Mouse (Mus musculus): ENCODE results near the gene Pde11a.
A peak's percentile ranks its signal among the peaks of the same experiment; 100 is the strongest.

The Pde11a gene

DNA sequence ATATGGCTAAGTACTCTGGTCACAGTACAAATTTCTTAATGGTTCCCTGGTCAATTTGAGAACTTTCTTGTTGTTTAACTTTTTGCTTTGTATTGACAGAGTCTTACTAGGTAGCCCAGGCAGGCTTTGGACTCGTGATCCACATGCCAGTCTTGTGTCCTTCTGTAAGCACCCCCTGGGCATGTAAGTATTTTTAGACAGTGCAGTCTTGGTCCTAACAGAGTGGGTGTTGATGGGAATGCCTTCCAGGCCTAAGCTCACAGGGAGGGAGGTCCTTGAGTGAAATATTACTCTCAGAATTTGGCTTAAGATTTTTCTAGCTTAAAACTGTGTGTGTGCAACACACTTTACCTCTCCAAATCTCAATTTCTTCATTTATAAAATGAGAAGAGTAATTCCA is 153.4 kb downstream of the Pde11a start:
- no peak for DNase-seq (ENCODE audit: extremely low read depth, low read depth)

DNA sequence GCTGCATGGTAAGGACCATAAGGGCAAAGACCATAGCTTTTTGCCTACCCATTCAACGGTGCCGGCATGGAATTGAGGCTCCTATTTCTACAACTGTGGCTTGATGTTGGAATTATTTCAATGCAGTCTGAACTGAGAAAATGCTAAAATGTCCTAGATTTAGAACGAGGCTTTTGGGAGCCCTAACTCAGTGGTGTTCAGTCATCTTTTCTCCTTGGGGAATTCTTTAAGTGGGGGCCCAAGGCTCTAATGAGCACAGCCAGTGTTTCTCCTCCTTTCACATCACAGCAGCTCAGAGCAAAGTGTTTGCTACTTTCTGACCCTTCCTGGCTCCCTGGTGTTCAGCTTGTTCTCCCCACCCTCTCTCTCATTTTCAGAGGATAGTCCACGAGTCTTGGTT is 175.8 kb downstream of the Pde11a start:
- DNase-seq (ENCODE audit: extremely low read depth, low read depth): no peak

DNA sequence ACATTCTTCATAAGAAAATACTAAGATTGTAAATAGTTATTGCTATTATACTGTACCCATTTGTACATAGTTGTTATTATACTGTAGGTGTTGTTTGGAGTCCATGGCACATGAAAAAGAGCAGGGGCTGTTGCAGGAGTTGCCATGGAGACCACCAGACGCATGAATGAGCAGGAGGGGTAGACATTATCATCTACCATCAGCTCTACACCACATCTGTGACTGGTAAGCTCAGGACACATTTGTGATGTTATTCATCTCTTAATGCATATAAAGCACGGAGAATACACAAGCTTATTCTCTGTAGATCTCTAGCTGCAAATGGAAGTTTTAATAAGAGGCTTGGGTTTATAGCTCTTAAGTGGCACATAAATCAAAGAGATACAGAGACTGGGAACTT is 179.6 kb downstream of the Pde11a start:
- no peak for DNase-seq (ENCODE audit: extremely low read depth, low read depth)

DNA sequence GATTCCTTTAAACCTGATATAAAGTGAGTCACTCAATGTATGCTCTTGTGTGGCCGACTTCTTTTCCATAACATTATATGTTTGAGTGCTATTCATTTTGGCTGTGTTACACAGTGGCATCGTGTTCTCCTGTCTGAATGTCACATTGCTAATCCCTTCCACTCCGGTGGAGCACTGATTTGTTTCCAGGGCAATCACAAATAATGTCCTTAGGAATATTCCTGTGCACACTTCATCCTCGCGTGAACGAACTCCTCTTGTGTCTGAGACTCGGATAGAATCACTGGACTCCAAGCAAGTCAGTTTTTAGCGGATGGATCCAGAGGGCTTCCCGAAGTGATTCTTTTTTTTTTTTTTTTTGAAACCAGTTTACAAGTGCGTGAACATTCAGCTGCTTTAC is 197.4 kb downstream of the Pde11a start:
- DNase-seq (ENCODE audit: extremely low read depth, low read depth): no peak

DNA sequence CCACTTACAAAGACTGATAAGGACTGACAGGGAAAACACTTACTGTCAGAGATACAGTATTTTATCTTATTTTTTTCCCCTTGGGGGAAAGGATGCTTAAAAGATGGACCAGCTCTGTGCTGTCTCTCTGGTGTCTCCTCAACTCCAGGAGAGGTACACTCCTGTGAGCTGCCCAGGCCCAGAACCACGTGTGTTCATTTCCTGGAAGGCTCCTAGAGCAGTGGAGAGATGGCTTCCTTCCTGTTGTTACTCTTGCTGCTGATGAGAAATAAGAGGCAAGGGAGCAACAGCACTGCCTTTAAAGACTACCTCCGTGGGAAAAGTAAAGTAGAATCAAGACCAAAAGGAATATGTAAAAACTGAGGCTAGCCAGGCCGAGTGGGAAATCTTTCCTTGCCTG is 205.6 kb downstream of the Pde11a start:
- DNase-seq (ENCODE audit: extremely low read depth, low read depth): no peak

DNA sequence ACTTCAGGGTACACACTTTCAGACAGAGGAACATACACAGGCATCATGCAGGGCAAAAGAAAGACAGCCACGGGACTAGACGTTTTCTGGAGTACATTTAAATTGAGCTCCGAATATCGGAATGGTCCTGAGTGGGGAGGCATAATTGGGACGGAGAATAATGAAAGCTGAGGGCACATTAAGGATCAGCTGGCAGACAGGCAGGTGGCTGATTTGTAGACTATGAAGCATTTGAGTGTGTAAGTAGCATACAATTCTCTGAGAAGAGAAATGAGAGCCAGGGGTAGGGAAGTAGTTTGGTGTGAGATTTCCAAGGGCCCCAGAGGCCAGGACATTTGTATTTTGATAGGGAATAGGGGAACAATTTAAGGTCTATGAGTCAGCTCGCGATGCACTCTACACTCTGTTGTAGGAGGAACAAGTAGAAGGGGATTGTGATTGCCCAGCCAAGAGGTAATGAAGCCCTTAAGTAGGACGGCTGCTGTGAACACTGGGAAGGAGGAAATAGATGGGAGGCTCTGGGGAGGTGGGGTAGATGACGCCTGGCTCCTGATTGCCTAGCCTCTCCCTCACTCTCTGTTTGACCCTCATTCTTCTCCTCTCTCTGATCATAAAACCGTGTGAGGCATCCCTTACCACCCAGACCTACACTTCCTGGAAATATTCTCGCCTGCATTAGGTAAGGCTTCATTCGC is 208.5 kb downstream of the Pde11a start:
- no peak for DNase-seq (ENCODE audit: extremely low read depth, low read depth)

DNA sequence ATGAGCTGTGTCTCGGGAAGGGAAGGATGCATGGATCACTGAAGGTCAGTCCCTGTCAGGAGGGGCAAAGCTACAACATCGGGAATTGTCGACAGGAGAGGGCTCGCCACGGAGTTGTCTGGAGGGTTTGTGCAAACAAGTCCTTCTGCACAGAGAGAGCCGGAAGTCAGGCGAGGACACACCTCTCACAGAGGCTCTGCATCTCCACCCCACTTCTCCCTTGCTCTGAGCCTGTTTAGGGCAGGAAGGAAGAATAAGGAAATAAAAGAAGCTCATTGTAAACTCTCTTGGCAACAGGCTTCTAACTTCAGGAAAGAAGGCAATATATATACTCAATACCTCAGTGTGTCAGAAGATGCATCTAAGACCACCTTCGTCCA is 209.5 kb downstream of the Pde11a start:
- no peak for DNase-seq (ENCODE audit: extremely low read depth, low read depth)

DNA sequence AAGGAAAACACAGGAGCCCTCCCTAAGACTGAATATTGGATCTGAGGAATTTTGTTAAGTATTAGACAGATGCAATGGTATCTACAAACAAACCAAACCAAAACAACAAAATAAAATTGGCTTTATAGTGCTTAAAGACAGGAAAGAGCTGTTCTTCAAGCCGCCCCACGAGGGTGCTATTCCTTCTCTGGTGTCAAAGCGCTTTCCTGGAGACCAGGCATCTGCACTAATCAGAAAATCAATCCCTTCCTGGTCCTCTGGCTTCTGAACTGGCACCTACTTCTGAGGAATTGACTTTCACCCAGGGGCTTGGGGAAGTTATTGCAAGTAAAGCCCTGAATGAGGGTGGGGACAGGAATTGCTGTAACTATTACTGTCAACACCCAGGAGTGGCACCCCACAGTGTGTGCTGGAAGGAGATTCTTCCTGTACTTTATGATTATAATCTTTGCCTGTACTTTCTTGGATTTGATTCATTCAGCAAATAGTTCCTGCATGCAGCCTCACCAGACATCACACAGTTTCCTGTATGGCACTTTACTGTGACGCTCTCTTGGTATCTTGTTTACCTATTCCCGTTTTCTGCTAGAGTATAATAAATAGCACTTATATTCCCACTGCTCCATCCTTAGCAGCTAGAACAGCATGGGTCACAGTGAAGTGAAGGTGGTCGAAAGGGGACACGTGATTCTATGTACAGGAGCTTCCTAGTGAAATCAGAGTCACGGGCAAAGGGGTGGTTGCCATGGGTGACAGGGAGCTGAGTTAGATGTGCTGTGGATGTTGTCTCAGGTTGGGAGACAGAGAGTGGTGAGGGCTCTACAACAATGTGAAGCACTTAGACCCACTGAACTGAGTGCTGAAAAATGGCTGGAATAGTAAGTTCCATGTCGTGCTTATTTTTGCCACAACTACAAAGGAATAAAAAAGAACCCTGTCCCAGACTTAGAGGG is 210.2 kb downstream of the Pde11a start:
- DNase-seq (ENCODE audit: extremely low read depth, low read depth): no peak

DNA sequence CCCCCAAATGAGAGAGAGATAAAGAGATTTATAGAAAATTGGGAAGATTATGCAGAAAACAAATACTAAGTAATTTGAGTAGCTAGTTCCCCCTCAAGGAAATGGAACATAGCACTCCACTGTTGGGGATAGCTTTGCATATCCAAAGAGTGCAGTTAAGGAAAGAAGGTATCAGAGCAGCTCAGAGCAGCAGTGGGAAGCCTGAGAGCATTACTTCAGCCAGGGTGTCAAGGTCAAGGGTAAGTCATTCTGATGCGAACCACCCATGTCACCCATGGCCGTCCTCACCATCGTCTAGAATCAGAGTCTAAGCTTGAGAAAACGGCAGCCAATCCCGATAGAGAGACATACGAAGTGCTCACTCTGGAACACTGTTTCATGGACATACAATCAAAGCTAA is 211.9 kb downstream of the Pde11a start:
- no peak for DNase-seq (ENCODE audit: extremely low read depth, low read depth)

DNA sequence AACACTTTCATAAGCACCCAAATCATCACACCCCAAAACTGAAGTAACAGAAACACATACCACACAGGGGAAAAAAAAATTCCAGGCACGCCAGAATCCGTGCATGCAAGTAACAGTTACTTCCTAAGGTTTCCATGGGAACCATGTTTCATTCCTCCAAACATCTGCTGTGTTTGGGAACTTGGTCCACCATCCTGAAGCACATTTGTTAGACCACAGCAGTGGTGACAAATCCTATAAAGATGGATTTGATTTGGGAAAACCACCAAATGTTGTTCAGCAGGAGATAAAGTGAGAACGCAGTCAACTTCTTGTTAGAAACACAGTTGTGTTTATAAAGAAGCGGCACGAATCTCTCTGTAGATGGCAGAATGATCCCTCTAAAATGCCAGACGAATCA is 213.8 kb downstream of the Pde11a start:
- DNase-seq (ENCODE audit: extremely low read depth, low read depth): no peak

DNA sequence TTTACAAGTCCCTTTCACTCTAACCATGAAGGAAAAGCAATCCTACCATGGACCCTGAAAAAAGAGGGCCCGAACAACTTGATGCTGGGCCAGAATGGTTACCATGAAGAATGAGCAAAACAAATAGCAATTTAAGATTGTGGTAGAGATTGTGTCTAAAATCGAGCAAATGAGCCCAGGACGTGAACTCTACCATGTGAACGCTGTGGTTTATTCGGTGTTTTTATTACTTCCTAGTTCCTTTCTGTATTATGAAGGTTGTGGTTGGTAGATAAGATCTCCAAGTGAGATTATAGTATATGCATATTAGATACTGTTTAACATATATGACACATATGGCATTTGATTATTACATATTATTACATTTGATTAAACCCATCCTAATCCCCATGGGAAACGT is 216.4 kb downstream of the Pde11a start:
- no peak for DNase-seq (ENCODE audit: extremely low read depth, low read depth)

DNA sequence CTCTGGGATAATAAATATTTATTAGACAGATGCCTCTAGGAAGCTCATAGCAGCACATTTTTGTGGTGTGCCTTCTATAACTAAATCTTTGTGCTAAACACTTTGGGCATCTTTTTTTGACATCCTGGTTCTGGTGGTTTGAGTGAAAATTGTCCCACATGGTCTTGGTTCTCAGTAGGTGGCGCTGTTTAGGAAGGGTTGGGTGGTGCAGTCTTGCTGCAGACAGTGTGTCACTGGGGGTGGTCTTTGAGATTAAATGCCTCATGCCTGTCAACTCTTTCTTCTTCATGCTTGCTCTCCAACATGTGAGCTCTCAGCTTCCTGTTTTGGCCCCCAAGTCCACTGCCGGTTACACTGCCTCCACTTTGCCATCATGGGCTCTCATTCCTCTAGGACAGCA is 218.7 kb downstream of the Pde11a start:
- DNase-seq (ENCODE audit: extremely low read depth, low read depth): no peak

DNA sequence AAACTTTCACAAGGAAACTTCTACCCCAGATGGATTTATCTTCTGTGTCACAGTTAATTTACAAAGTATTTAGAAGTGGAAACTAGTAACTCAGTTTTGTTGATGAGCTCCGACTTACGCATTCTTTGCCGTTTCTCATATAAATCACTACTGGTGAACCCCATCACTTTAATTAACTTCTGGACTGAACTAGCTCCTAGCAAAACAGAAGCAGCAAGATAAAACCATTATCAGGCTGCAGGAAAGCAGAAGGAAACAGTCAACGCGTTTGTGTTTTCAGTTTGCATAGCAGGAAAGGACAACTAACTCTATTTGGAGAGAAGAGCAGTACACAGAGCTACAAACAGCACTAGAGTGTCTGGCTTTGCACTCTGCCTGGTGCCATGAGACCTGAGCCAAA is 220.1 kb downstream of the Pde11a start:
- DNase-seq (ENCODE audit: extremely low read depth, low read depth): no peak

DNA sequence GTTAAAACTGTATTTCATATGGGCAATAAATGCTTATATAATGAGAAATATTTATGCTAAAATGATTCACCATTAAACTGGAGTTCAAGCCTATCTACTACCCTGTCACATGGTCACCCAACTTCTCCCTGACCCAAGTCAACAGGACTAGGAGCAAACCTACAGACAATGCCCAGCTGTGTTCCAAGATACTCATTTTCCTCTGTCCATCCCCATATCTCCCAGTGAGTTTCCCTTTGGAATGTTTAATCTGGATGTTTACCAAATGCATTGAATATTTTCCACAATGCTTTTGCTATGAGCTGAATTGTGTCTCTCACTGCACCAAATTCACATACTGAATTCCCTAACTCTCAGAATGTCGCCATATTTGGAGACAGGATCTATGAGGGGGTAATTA is 221.4 kb downstream of the Pde11a start:
- DNase-seq (ENCODE audit: extremely low read depth, low read depth): no peak

DNA sequence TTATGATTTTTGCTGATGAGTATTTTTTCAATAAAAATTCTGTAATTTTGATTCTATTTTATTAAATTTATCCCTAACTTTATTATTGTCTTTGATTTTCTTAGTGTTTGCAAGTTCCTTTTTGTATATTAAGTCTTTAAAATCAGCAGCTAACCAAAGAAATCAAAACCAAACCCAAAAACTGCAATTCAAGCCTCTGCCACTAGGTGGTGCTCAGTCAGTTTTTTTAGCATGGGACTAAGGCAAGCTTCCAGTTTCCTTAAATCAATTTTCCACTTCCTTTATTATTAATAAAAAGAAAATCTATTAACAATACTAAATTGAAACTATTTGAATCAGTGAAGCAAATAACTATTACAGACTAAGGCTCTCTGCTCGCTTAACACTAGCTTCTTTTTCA is 222.9 kb downstream of the Pde11a start:
- peak; percentile 43 for DNase-seq (ENCODE audit: extremely low read depth, low read depth)

DNA sequence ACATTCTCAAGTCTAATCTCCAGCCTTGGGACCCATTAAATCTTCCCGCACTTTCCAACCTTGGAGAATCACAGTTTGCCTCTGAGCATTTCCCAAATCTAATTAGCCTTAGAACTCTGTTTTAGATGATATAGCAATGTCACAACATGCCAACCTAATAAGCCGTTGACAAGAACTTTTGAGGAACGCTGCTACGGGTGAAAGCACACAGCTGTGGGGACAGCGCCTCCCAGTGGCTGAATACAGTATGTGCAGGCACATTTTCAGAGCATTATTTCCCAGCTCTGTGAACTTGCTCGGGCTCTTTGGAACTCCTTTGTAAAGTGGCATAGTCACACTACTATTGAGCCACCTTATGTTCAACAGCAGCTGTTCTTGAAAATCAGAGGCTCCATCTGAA is 223.8 kb downstream of the Pde11a start:
- no peak for DNase-seq (ENCODE audit: extremely low read depth, low read depth)

DNA sequence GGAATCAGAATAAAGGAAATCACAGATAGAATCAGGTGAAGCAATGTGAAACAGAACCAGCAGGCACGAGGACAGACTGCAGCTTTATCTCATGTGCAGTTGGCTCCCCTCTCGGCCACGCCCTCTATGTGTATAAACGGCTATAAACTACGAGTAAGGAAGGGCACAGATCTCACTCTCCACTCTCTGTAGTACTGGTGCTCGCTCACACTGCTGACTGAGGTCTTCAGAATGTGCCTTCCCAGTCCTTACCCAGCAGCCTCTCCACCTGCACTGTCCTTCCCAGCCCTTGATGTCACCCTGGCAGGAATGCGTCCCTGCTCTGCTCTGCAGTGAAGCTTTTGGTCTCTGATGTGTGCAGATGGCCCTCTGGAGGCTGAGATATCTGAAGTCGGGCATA is 228.9 kb downstream of the Pde11a start:
- DNase-seq (ENCODE audit: extremely low read depth, low read depth): peak; percentile 54

DNA sequence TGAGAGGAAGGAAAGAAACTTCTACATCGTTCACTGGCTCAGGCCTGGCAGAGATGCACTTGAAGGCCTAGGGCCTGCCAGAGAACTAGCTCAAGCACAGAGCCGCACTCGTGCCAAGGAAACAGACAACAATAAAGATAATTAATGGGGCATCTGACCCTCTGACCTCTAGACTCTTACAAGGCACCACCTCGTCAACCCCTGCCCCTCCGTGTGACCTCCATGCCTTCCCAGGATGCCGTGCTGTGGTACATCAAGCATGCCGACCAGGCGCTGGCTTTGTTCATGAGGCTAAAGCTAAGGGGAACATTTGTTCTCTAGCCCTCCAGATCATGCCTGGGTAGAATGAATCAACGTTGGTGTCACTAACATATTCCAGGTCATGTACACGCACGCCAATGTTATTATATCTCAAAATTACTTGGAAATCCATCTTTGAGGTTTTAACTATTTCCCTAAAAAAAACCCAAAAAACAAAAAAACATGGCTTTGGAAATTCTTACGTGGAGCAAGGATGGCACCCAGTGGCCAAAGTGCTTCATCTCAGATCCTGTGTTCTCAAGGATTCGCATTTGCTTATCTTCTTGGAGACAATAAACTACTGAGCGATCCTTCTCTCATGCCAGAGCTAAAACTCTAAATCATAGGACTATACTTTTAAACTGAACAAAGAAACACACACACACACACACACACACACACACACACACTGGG is 236.5 kb downstream of the Pde11a start:
- no peak for DNase-seq (ENCODE audit: extremely low read depth, low read depth)

DNA sequence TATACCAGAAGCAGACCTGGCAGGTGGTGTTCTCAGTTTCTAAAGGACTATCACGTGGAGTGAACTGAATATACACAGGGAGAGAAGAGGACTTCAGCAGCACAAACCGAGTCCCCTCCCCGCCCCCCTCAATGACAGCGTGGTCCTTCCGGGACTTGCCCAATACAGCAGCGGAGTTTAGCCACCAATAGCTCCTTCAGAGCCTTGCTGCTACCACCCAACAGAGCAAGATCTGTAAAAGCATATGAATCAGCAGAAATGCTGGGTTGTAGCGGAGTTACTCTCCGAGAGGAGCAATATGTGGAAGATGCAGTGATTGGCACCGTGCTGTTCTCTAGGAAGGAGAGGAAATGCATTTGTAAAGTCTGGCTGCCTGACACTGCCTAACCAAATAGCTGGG is 238.0 kb downstream of the Pde11a start:
- DNase-seq (ENCODE audit: extremely low read depth, low read depth): no peak

DNA sequence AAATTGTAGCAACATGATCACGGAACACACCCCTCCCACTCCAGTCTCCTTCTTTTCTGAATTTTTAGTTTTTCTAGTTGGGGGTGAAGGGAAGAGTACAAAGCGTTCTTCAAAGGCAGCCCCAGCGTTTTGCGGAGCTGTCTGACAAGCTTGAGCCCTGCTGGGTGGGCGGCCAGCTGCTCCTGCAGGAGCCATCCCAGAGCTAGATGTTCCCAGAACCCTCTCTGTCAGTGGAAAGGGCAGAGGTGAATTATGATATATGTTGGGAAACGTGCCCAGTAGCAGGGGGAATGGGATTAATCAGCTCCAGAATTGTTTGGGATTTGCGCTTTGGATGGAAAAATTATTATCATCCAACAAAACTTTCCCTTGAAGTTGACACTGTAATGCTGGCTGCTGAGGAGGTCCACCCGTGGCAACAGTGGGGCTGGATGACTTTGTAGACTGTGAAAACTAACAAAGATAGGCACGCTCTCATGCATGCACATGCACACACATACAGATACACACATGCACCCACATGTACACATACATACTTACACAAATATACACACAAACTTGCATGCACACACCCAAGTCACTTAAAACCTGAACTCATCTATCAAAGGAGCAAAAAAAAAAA is 238.7 kb downstream of the Pde11a start:
- no peak for DNase-seq (ENCODE audit: extremely low read depth, low read depth)

DNA sequence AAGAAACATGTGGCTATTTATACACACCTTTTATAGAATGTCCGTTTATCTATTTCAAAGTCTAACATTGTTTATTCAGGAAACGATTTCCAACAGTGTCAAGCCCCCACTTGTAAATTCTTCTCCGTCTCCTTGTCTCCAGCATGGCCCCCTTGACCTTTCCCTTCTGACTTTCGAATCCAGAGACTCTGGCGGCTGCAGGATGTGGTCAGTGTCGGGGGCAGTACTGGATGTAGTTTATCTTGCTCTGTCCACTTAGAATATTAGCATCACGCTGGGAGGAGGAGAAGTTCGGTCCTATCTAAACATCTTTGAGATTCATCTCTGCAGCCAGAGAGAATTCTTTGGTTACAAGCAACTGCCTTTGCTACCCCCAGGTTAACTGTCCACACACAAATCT is 240.2 kb downstream of the Pde11a start:
- DNase-seq (ENCODE audit: extremely low read depth, low read depth): no peak

DNA sequence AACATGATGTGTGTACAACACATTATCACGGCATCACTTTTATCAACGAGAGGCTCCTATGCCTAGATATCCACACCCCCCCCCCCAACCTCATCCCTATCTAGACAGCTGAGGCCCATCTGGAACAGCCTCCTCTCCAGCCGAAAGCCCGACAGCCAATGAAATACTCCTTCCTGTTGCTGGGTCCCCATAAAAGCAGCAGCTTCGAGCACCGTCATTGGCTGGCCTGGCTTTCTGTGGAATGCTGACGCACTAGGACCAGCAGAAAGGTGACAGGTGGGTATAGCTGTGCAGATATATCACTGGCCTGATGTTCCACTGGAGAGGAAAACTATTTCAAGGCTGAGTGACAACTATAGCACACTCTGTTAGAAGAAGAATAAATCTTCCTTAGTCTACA is 240.7 kb downstream of the Pde11a start:
- no peak for DNase-seq (ENCODE audit: extremely low read depth, low read depth)

Measured in MEL-GATA-1-ER (cell line).